Mouse (Mus musculus) adrenal gland, postnatal 10 days (tissue): ENCODE data around the gene Rab37. TPM values are rescaled to one million over a fixed set of nuclear protein-coding genes. Genes with fewer than 3 reads are reported as not detected.

Experiments
- DNase-seq: peaks from one replicate; pipeline ENCODE4 v3.0.0; 2021; ENCODE audit warnings: mixed read lengths
- total RNA-seq, 2 experiments: library from RNA; stranded (reverse); gene quantifications; 2 replicates each; pipeline ENCODE4 v1.2.3; 2021

The Rab37 gene
- total RNA-seq, 2 experiments from 2014 or later, result 2.4 to 2.5 TPM

DNA sequence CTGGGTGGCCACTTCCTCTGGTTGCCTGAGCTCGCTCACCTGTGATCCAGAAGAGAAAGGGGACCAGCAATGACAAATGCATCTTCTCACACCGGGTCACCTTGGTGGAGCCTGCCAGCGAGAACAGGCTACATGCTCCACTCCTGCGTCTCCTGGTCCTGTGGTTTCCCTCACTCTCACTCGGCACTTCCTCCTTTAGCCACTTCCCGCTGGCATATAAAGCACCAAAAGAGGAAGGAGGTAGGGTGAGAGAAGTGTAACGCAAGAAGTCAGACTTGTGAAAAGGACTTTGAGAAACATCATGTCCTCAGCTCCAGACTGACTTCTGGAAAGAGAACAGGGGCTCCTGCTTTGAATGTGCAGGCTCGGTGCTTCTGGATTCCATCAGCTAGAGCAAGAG lies 42.6 kb downstream of the Rab37 start, which contains the start of gene Cd300lf:
Gene Cd300lf (minus strand): TSS at position 193 of the 400 bp plus-strand sequence.
- no peak for DNase-seq

DNA sequence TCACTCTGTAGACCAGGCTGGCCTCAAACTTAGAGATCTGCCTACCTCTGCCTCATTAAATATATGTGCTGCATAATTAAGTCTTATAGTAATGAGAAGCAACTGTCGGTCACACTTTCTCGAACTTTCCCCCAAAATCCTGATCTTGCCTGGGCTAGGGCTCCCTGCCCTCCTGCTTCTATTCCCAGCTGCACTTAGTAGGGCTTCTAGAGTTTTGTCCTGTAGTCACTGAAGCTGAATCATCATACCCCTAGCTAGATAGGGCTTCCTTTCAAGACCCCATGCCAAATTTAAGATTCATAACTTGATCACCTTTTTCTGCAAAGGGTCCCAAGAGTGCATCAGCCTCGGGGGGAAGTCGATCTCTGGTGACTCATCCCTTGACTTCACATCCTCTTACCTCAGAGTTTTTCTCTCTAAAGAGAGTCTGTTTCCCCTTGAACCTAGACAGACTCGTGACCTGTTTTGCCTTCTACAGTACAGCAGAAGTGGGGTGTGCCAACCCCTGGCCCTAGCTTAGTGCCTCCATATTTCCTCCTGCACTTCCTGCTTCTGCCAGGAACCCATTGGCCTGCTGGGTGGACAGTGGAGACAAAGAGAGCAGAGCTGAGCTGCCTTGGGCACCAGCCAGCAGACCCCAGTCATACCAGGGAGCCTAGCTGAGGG lies 47.5 kb downstream of the Rab37 start:
- DNase-seq, result no peak

DNA sequence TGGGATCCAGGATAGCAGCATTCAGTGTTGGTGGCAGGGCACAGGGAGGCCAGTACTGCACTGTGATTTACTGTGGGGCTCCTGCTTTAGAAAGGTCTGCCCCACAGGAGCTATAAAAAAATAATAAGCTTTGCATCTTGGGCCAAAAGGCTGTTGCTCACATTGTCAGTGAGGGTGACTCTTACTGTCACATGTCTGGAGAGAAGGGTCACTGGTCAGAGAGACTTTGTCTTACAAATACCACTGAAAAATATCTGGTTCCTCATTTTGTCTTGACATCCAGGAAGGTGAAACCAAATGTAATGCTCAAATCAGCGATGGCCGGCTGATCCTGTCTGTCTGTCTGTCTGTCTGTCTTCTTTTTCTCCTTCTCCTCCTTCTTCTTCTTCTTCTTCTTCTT lies 50.7 kb downstream of the Rab37 start:
- no peak for DNase-seq

DNA sequence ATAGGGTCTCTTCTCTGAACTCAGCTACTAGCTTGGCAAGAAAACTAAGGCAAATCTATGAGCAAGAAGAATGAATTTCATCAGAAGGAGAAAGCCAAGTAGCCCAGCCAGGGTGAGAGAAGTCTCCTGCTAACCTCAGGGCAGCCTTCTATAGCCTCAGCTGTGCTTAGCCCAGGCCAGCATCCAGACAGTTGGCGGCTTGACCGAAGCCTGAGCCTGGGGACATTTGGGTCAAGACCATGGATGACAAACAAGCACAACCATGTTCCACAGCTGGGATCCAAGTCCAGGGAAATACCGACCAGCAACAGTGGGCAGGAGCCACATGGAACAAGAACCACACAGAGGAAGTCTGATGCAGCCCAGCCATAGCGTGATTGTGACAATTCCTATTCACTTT lies 56.6 kb downstream of the Rab37 start:
- DNase-seq, result no peak

DNA sequence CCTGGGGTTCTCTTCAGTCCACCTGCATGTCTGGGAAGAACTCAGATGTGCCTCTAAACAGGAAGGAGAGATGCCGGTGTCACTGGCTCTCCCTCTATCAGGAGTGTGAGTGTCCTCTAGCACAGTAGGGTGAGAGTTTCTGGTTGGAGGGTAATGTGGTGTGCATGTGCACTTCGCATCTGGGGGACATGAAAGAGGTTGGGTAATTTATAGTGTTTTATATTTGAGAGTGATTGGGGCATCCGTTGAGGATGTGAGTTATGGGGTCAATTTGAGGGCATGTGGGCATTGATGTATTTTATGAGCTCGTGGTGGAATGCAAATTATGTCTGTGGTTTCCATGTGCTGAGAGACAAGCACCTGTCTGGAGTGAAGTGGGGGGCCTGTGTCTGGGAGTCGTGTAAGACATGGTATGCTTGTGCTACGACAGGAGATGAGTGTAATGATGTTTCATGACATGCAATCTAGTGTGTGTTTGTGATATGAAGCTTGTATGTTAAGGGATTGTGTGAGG lies 59.6 kb downstream of the Rab37 start:
- no peak for DNase-seq

DNA sequence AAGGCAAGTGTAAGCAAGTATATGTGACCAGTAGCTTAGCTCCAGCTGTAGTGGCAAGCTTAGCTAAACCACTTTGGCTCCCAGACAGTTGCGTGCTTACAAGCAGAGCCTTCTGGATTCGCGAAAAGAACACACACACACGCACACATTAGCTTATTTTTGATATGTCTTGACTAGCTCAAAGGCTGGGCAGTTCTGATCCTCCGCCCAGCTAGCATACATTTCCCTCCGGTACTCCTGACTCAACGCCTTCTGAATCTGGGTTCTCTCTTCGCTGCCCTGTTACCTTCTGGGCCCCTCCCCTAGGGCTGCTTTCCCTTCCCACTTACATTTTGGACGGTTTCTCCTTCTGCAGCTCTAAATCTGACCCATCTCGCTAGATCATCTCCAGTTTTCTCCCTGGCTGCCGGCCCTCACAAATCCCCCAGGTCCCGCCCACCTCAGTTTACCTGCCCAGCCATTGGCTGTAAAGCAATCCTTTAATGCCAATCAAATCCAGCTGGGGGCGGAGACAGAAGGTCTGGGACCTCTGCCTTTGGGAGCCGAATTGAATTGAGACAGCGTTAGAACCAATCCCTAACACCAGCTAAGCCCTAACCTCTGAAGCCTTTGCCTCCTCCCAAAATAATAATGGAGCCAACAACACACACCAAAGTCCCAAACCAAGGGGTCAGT lies 60.7 kb downstream of the Rab37 start:
- DNase-seq, result peak; percentile 81

DNA sequence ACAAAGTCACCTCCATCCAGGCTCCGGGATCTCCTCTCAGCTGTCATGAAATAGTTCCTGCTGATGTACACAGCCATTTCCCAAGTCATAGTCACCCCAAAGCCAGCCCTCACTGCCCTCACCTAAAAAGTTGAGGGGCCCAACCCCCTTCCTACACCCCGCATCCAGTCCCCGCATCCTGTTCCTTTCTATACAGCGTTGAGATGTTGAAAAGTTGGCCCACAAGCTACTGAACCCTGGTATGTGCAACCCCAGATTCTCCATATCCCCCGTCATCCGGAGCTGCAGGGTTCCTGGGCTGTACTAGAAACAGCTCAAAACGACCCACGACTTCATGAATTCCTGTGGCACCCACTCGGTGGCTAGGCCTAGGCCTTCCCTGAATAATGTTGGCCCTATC lies 61.9 kb downstream of the Rab37 start:
- no peak for DNase-seq

DNA sequence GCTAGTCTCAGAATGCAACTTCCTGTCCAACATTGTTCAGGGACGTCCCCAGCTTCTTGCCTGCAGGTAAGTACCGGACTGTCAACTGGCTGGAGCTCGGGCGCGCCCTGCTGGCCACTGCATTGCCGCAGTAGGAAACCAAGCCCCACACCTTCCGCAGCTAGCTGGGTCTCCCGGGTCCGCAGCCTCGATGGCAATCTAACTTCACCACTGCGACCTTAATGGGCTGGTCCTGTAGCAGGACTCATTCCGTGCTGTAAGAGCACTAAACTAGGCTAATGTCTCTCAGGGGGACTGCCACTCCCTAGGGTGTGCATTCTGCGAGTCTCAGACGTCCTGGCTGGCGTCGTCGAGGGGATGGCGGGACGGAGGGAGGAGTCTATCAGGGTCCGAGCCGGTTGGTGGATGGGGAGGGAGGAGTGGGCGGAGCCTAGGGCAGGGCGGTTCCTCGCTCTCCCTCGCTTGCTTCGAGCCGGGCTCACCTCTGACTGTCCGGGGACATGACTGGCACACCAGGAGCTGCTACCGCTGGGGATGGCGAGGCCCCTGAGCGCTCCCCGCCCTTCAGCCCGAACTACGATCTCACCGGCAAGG lies 62.6 kb downstream of the Rab37 start:
- DNase-seq, result peak; percentile 86

DNA sequence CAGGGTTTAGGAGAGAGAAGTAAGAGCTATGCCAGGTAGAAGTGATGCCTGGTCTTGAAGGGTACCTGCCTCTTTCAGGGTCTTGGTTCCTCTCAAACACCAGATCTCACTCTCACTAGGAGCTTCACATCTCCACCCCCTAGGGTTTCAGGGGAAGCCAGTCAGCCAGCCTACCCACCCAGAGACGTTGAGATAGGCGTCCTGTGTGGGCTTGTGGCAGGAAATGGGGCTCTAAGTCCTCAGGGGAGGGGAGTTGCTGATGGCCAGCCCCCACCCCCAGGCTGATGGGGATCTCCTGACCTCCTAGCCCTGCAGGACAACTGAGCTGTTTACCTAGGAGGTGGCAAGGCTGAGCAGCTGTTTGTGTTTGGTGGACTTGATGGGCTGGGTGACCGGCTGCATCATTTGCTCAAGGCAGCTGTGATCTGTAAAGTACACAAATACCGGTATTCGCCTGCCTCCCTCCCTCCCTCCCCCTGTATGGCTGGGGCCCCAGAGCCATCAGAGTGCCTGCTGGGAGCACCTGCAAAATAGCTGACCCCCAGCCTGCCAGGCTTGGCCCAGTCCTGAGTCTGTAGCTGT lies 63.9 kb downstream of the Rab37 start:
- no peak for DNase-seq

DNA sequence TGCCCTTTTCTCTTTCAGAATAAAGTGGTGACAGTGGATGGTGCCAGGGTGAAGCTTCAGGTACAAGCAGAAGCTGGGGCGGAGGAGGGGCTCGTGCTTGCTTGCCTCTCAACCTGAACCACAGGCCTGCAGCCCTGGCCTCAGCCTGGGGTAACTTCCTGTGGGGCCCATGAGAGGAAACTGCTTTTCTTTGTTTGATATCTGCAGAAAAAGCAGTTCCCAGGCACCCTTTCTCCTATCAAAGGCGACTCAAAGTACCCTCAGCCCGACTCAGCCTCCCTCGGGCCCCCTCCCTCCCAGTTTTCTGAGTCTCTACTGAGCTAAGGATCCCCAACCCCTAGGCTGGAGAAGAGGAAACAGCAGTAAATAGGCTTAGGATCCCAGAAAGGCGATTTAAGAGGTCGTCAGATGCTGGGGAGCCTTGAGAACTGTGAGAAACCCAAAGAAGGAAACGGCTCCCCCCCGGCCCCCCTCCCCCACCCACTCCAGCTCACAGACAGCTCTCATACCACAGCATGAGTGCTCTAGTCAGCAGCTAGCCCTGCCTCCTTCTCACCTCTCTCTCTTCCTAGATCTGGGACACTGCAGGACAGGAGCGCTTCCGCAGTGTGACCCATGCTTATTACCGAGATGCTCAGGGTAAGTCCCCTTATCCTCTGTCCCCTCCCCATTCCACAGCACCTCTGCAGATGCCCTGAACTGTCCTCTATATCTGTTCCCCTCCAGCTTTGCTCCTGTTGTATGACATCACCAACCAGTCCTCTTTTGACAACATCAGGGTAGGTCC lies 66.9 kb downstream of the Rab37 start:
- DNase-seq, result peak; percentile 24

DNA sequence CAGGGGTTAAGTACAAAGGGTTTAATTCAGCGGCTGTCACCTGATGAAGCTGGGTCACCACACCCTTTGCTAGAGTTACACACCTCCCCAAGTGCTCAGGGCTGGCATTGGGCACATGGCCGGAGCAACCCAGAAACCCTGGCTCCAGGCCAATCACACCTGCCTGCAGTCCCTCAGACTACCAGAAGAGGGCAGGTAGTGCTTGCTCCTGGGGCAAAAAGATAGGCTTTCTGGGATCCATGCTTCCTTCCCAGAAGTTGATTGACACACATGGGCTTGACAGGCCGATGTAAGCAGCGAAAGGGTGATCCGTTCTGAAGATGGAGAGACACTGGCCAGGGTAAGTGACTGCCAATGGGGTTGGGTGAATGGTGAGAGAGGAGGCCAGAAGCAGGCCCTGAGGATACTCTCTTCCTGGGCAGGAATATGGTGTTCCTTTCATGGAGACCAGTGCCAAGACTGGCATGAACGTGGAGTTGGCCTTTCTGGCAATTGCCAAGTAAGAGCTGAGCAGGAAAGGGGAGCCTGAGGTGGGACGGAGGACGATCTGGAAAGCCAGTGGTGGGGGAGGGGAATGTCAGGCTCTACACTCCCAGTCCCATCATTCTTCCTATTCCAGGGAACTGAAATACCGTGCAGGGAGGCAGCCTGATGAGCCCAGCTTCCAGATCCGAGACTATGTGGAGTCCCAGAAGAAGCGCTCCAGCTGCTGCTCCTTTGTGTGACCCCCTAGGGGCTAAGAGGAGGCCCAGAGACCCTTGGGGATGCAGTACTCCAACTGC lies 69.0 kb downstream of the Rab37 start:
- DNase-seq, result peak; percentile 91

DNA sequence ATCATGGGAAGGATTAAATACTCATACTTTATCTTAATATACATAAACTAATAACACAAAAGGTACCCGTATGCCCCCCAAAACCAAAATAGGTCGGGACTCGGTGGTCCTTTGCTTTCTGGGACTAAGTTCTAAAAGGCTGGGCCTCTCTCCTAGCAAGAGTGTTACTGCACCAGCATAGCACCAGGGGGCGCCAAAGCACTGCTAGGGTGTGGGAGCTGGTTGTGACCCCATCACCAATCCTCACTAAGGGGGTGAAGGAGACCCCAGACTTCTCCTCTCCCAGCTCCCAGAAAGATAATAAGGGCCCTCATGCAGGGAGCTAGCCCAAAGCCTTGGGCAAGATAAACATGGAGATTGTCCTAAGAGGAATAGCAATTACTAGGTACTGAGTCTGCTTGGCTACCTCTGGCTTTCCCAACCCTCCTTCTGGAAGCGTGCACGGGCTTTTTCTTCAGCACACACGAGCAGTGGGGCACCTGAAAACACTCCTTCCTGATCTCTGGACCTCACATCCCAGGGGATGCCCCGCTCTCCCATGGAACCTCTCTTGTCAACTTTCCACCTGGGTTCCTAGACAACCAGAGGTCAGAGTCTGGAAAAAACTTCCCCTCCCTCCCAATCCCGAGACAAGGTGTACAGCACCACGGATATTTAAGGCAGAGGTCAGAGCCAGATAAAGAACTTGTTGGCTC lies 69.8 kb downstream of the Rab37 start:
- DNase-seq, result peak; percentile 90

DNA sequence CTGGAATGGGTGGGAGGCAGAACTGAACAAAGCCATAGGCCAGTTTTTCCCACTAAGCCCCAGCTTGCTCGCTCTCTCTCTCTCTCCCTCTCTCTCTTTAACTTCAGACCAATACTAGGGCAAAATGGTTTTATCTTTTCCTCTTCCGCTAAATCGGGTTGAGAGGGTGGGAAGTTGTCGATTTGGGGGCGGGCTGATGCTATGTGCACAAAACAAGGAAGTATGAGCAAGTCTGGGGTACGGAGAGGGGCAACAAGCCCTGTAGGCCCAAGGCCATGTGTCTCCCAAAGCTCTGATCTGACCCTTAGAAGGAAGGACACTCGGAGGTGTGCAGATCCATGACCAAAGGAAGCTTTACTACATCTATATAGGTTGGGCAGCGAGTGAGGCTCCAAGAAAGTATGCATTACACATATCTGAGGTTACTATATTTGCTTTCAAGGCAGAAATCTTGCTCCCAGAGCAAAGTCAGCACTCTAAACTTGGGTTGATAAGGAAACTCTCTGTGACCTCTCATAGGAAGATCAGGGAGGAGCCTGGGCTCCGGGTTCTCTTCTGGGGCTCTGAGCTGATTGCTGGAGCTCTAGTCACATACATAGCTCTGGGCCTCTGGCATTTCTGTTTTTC lies 70.5 kb downstream of the Rab37 start:
- no peak for DNase-seq

DNA sequence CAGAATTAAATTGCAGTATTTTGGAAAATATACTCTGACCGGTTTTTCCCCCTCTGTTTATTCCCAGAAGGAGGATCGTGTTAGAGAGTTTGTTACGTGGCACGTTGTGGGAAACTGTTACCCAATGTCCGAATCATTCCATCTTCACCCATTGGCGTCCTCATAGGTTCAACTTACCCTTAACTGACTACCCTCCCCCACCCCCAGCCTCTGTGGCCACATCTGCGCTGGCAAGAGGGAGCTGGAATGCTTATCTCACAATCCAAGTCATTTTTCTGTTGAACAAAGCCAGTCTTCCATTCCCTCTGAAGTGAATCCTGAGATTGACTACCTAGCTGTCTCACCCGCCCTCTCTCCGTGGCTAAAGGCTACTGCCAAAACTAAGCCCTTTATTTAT lies 71.0 kb downstream of the Rab37 start:
- DNase-seq, result no peak

DNA sequence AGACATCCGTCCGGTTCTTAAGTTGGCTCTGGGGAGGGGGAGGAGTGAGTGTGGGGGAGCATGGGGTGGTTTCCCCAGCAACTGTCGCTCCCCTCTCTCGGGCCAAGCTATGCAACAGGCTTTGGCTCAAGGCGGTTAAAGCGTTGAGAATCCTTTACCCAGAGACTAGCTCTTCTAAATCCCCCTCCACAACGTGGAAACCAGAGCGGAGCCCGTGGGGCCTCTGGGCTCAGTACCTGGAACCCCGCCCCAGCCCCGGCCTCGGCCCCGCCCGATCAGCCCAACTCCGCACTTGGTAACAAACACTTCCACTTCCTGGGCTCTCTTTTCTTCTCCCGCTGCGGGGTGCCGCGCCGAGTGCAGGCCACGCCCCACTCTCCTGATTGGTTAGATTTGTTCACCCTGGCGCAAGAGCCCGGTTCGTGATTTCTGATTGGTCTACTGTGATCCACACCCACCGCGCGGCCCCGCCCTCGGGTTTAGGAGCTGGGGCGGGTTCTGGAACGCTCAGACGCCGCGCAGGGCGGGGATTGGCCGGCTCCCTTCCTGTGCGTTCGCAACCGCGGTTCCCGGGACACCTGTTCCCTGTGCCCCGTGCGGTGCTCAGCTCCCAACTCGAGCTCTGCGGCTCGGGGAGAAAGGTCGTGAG lies 71.7 kb downstream of the Rab37 start, which contains the start of gene Slc9a3r1:
Gene Slc9a3r1 (plus strand): TSS at position 510 of the 649 bp plus-strand sequence.
- peak; percentile 99 for DNase-seq

DNA sequence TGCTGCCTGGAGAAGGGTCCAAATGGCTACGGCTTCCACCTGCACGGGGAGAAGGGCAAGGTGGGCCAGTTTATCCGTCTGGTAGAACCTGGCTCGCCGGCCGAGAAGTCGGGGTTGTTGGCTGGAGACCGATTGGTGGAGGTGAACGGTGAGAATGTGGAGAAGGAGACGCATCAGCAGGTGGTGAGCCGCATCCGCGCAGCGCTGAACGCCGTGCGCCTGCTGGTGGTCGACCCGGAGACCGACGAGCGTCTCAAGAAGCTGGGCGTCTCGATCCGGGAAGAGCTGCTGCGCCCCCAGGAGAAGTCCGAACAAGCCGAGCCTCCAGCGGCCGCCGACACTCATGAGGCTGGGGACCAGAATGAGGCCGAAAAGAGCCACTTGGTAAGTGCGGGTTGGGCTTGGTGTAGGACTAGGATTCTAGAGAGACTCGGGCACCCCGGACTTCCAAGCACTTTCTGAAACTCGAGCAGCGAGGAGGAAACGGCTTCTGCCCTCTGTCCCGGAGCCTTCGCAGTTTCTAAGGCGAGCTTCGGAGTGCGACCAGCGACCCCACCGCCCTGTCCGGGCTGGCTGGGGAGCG lies 72.4 kb downstream of the Rab37 start:
- peak; percentile 46 for DNase-seq

DNA sequence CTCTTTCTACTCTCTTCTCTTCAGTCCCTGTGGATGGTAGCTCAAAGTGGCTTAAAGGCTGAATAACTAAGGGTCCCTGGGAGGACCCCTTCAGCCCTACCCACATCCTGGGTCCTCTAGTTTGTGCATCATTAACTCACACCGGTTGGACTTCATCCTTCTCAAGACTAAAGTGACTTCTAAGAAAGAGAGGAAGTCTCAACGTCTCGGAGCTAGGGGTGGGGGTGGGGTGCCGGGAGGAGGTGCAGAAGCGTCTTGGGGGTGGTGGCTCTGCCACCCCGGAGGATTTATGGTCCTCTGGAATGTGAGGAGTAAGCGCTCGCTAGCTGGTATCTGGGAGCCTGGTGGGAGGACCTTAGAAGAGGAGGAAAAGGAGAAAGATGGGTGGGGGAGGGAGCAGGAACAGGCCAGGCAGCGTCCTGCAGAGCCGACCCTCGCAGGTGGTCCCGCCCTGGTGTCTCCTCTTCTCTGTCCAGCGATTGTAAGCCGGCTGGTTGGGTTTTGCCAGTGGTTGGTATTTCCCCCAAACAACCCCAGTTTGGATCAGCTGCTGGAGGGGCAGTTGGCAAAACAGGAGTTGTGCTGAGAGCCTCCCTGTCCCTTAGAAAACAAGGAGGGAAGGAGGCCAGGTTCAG lies 73.2 kb downstream of the Rab37 start:
- peak; percentile 25 for DNase-seq

DNA sequence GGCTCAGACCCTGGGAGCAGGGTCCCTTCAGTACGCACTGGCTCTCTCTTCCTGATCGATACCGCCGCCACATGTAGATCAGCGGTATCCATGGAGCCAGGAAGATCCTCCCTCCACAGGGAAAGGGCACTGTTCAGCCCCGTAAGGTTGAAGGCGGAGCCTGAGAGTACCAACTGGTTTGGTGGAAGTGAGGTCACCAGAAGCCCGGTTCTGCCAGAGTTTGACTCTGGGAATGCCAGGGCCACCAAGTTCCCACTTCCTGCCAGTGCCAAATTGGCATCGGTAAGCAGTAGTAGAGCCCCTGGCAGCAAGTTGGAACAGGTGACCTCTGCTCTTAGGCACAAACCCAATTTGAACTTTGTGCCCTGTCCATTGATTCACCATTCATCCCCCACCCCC lies 73.7 kb downstream of the Rab37 start:
- peak; percentile 59 for DNase-seq

DNA sequence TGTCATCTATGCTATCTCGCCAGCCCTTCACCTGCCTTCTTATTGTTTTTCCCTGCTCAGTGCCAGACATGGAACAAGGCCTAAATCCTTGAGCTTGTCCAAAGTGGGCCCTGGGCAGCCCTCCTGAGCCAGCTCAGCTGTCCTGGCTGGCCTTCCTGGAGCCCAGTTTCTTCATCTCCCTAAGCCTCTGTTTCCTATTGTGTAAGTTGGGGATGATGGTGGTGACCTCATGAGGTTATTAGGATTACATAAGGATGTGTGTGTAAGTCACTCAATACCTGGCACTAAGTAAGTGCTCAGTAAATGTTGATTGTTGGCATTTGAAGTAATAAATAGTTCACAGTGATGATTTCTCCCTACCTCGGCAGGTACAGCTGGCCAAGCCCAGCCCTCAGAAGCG lies 75.5 kb downstream of the Rab37 start:
- DNase-seq, result no peak
